Mouse (Mus musculus) myocyte (in vitro differentiated cells): ENCODE results near the gene Adam22.

Experiments
- CEBPB ChIP-seq: IDR thresholded peaks from 2 replicates; pipeline ENCODE4 v1.6.1; 2011; ENCODE audit warnings: mild to moderate bottlenecking, moderate library complexity; ENCODE audit not compliant: poor library complexity, insufficient read depth, severe bottlenecking
- E2F4 ChIP-seq: IDR thresholded peaks from one replicate; pipeline ENCODE4 v1.6.1; 2011; ENCODE audit warnings: mild to moderate bottlenecking, control low read depth, moderate library complexity; ENCODE audit not compliant: insufficient read depth
- MAX ChIP-seq: IDR thresholded peaks from one replicate; pipeline ENCODE4 v1.6.1; 2011; ENCODE audit warnings: low read depth, mild to moderate bottlenecking, control low read depth
- MYOD1 ChIP-seq, 3 experiments: IDR thresholded peaks; one replicate each; pipeline ENCODE4 v1.6.1; 2011; ENCODE audit warnings: control low read depth in 2 of 3, low read depth in 2 of 3, mild to moderate bottlenecking in 2 of 3, moderate library complexity in 1 of 3; ENCODE audit not compliant: insufficient read length in 2 of 3, control insufficient read depth in 1 of 3
- MYOG ChIP-seq, 3 experiments: IDR thresholded peaks; one replicate each; pipeline ENCODE4 v1.6.1; 2011; ENCODE audit warnings: control low read depth in 2 of 3, low read depth in 2 of 3, mild to moderate bottlenecking in 2 of 3; ENCODE audit not compliant: insufficient read length in 2 of 3, control insufficient read depth in 1 of 3, insufficient read depth in 1 of 3
- POLR2A ChIP-seq: IDR thresholded peaks from one replicate; pipeline ENCODE4 v1.6.1; 2011; ENCODE audit warnings: low read depth, mild to moderate bottlenecking, control low read depth, moderate library complexity; ENCODE audit not compliant: insufficient read length
- POLR2AphosphoS2 ChIP-seq: IDR thresholded peaks from one replicate; pipeline ENCODE4 v1.6.1; 2011; ENCODE audit warnings: low read depth, control low read depth; ENCODE audit not compliant: insufficient read length
- SRF ChIP-seq: IDR thresholded peaks from one replicate; pipeline ENCODE4 v1.6.1; 2011; ENCODE audit warnings: low read depth; ENCODE audit not compliant: control insufficient read depth, insufficient read length
- TCF12 ChIP-seq: IDR thresholded peaks from one replicate; pipeline ENCODE4 v1.6.1; 2011; ENCODE audit warnings: mild to moderate bottlenecking, control low read depth; ENCODE audit not compliant: poor library complexity, insufficient read depth, severe bottlenecking
- USF1 ChIP-seq: IDR thresholded peaks from one replicate; pipeline ENCODE4 v1.6.1; 2011; ENCODE audit warnings: low read depth, mild to moderate bottlenecking, control low read depth, moderate library complexity

DNA sequence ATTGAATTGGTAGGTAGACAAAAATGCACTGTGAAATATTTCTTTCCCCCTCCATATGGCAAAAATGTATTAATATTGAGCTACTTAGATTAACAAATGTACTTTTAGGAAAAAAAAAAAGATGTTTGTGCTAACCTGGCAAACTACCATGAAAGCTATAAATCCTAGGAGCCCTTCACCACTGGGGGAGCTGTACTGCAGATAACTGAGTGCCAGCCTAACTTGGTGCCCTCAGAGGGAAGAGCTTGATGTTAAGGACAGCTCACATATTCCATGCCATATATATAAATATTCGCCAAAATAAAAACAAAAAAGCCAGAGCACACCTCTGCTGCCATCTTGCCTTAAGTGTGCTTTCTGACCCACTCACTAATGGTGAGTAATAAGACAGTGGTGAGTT is 5.6 kb downstream of the Adam22 start:
- no peak for TF ChIP-seq POLR2A
- TF ChIP-seq E2F4 = no peak
- TF ChIP-seq TCF12 = no peak
- TF ChIP-seq CEBPB = no peak
- TF ChIP-seq USF1 = no peak
- TF ChIP-seq MAX = no peak
- TF ChIP-seq MYOG (IDR thresholded peaks at IDR 0.05; ENCODE audit: control insufficient read depth in 1 of 3, insufficient read depth in 1 of 3, insufficient read length in 2 of 3, low read depth in 2 of 3) = no peak
- no peak for TF ChIP-seq MYOD1 (IDR thresholded peaks at IDR 0.05; ENCODE audit: control insufficient read depth in 1 of 3, insufficient read length in 2 of 3, low read depth in 2 of 3)
- no peak for TF ChIP-seq POLR2AphosphoS2
- no peak for TF ChIP-seq SRF
